Mouse (Mus musculus) lung, postnatal 0 days (tissue): ENCODE measurements around the gene B4galt1.

ENCODE experiments used
- CTCF ChIP-seq: IDR thresholded peaks from 2 replicates; pipeline ENCODE4 v1.5.1; 2016; ENCODE audit warnings: antibody characterized with exemption, mild to moderate bottlenecking
- EP300 ChIP-seq: IDR thresholded peaks from 2 replicates; pipeline ENCODE4 v1.6.1; 2016; ENCODE audit warnings: antibody characterized with exemption, mild to moderate bottlenecking, control low read depth

GRCm38 (mm10) chr4:40875842-40876241 is 22.0 kb upstream of the B4galt1 start:
- TF ChIP-seq EP300 = no peak
- TF ChIP-seq CTCF = no peak
